Mouse (Mus musculus) G1E (cell line): Measurements from ENCODE around the gene Nkd2.

Source experiments
- CTCF ChIP-seq: IDR thresholded peaks from 2 replicates; pipeline ENCODE4 v1.5.1; 2012; ENCODE audit warnings: low read depth, low read length, inconsistent platforms, mixed read lengths
- GATA2 ChIP-seq: IDR thresholded peaks from 2 replicates; pipeline ENCODE4 v1.6.1; 2012; ENCODE audit warnings: low read depth, low read length, inconsistent platforms, borderline replicate concordance

DNA sequence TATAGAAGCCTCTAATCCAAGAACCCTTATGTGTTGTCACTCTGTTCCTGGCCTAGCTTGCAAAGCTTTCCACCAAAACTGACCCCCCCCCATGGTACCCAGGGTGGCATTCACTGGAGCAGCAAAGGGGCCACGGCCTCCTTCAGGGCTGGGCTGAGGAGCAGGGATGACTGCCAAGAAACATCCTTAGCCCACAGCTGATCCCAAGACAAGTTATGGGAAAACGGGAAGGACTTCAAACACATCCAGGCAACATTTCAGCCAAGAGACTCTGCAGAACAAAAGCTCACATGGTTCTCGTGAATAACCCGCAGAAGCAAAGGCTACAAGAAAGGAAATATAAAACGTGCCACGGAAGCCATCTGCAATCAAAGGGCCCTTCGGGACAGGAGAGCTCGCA, 20.2 kb downstream of the Nkd2 start:
- TF ChIP-seq CTCF (no peak), GATA2 (no peak)
